Mouse (Mus musculus) heart, postnatal 14 days (tissue): ENCODE data around the gene Flnb. TPM values are rescaled to one million over a fixed set of nuclear protein-coding genes. Genes with fewer than 3 reads are reported as not detected.

Experiments
- DNase-seq, 2 experiments: peaks; one replicate each; pipeline ENCODE4 v3.0.0; 2021 to 2022
- intact Hi-C: fragments of 180-260 bp; cut with DNase I; formaldehyde crosslinking; loops from one replicate; pipeline ENCODE4 v1.15.1; 2025
- total RNA-seq, 2 experiments: library from RNA; stranded (reverse); gene quantifications; 2 replicates each; pipeline ENCODE4 v1.2.3; 2021

The Flnb gene
- total RNA-seq, 2 experiments from 2014 or later = 32.5 to 36.3 TPM

GRCm38 (mm10) chr14:7822693-7823092 is 4.9 kb downstream of the Flnb start:
- intact Hi-C loops = loop anchor here (2.0 kb wide), 1 partner anchor 64 kb away; no protein-coding TSS in a partner anchor
- peak in 1 of 2 experiments; percentile 25 for DNase-seq

GRCm38 (mm10) chr14:7824651-7825268 is 7.0 kb downstream of the Flnb start:
- no peak for DNase-seq
- intact Hi-C loops = no loop called here

DNA sequence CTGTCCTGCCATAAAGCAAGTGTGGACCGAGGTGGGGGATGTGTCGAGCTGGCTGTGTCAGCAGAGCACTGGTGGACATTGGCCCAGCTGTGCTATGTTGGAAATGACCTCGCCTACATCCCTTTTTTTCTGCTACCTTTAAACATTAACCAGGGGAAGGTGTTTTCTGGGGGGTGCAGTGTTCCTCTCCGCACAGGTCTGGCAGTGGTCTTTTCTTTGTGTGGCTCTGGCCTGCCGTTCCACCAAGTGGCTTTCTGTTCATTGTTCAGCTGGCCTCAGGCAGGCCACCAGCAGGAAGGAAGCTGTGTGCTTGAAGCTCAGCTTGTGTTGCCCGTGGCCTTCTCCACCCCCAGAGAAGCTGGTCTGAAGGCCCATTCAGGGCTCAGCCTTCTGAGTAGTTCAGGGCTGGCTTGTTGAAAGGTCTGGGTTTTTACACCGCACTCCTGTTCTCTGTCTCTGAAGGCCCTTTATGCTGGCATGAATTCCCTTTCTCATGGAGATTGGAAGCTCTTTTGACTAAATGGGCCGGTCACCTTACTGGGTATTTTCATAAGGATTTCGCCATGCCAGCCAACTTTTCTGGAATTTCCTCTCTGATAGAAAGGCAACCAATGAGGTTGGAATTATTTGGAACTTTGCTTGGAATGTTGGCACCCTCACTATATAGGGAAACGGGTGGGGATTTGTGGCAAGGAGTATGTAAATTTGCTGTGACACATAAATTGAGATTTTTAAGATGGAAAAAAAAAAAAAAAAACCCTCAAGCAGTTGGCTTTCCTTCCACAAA is 8.6 kb downstream of the Flnb start:
- DNase-seq = peak; percentile 23 to 36
- intact Hi-C loops = no loop called here

- DNase-seq = no peak
- intact Hi-C loops = no loop called here
Observed at GRCm38 (mm10) chr14:7829181-7829580, 11.4 kb downstream of the Flnb start.

DNA sequence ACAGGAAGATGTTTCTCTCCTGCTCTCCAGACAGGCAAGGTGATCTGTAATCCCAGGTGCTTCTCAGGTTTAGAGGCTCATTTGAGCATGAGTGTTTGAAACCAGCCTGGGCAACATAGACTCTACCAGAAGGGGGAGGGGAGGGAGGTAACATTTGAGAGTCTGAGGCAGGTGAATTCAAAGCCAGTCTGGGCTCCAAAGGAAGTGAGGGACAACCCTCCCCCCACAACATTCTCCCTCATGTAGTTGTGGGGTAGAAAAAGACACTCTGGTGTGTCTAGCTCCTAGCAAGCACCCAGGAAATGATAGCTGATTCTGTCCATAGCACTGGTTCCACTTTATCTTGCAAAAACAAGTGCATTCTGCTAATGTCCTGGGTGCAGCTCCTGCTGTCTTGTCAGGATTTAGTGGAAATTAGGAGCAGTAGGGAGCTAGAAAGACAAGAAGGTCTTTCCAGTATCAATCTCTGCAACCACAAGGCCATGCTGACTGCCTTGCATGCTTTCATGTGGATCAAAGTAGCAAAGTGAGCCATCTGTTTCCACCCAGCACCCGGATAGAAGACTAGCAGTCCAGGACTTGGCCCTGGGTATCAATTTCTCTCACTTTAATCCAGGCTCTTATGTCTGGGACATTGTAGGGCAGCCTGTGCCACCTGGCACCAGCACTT is 14.1 kb downstream of the Flnb start:
- DNase-seq = no peak
- intact Hi-C loops = no loop called here

GRCm38 (mm10) chr14:7832440-7832783 is 14.7 kb downstream of the Flnb start:
- no peak for DNase-seq
- intact Hi-C loops = no loop called here

- intact Hi-C loops = no loop called here
- DNase-seq = no peak
Observed at GRCm38 (mm10) chr14:7833458-7833857, 15.7 kb downstream of the Flnb start.

DNA sequence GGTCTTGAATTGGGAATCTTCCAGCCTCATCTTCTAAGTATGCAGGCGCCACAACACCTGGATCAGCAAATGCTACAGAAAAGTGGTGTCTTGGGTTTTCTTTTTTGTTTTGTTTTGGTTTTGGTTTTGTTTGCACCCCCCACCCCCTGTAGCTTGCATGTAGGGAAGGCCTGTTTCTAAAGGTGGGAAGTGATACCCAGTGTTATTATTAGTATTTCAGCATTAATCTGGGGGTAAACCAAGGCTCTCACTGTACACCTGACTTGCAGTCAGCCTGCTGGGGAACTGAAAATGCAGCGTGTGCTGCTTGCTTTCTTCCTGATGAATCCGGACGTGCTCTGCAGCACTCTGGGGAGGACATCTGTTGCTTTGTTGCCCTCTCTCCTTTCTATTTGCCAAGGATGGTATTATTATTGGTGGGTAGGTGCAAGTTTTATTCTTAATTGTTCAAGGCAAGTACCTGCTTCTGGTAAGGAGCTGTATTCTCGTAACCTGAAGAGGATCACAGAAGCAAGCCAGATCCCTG is 20.9 kb downstream of the Flnb start:
- intact Hi-C loops = no loop called here
- DNase-seq = no peak

GRCm38 (mm10) chr14:7839950-7840514 is 22.3 kb downstream of the Flnb start:
- intact Hi-C loops = no loop called here
- DNase-seq = no peak

DNA sequence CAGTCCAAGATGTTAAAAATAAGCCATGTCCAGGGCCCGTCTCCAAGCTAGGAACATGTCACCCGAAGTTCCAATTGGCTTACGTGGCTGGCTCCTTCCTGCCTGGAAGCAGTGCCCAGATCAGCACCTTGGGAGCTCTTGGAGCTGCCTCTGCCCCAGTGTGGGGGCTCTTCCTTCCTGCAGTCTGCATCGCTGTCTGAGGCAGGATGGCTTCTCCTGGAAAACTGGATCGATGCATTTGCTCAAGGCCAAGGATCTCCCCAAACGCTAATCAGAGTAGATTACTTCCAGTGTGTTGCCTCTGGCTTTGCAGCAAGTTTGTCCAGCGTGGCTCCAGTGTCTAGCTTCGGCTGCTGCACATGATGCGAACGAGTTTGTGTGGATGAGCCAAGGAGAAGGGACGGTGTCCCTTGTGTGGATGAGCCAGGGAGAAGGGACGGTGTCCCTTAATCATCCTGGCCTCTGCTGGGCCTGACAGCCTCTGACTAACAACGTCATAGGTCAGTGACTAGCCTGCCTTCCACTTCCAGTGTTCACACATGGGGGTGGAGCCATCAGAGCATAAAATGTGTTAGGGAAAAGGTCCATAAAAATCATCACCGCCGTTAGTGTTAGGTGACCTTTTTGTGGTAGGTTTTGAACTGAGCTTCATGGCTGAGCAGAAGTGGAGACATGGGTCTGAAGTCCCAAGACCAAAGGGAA is 25.0 kb downstream of the Flnb start:
- DNase-seq = peak; percentile 25 to 35

DNA sequence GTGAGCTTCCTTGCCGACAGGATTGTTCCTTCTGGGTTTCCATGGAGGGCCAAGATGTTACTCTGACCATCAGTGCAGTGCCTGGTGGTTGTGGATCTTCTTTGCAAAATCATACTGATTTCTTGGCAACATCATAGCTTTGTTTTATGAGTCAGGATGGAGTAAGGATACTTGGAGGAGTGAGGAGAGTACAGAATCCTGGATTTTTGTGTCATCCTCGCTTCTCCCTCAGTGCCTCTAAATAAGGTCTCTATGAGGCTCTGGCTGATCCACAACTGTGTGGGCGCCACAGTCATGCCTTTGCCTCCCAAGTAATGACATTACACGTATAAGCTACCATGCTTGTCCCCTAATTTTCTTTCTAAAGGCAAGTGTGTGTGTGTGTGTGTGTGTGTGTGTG is 28.9 kb downstream of the Flnb start:
- DNase-seq = no peak
- intact Hi-C loops = no loop called here

More for the DNA sequence above, 25.0 kb downstream of the Flnb start:
- intact Hi-C loops = no loop called here

DNA sequence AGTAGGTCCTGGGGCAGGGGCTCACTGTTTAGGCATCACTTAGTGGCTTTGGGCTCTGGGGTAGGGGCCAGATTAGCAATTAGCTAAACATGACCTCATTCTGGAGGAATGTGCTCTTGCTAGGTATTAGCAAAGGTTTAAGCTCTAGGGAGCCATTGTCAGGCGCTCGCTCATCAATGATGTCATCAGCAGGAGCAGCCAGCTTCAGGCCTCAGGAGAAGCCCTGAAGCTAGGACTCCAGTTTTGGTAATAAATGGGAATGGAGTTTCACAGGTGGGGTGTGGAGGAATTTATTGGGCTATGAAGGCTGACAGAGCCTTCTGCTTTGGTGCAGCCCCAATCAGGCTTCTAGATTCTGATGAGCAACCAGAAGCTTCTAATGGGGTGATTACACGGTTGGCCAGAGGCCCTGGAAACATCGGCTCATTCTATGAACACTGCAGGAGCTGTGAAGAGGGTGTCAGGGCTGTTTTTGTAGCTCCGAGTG is 30.0 kb downstream of the Flnb start:
- no peak for DNase-seq
- intact Hi-C loops = no loop called here

GRCm38 (mm10) chr14:7850913-7851312 is 33.2 kb downstream of the Flnb start:
- intact Hi-C loops = loop anchor here (2.0 kb wide), 1 partner anchor 16 kb away; no protein-coding TSS in a partner anchor
- DNase-seq = no peak

- DNase-seq = peak; percentile 62 to 67
- intact Hi-C loops = loop anchor here (1.0 to 2.0 kb wide), 2 partner anchors 17 to 32 kb away; no protein-coding TSS in a partner anchor
Observed at GRCm38 (mm10) chr14:7851543-7852065, 33.8 kb downstream of the Flnb start.

DNA sequence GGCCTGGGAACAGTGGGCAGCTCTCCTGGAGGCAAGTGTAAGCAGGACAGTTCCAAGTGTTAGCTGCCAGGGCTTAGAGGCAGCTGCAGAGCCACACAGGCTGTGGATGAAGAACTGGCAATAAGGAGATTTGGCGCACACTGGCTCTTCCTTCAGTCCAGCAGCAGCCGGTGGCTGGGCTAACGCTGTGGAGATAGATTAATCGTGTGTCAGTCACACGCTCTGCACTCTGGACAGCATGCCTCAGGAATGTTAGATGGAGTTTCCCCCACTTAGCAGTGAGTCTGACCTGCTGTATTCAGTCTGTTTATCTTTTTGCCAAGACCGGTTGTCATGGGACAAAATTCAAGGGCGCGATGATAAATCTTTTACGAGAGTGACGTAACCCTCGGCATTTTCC is 35.9 kb downstream of the Flnb start:
- DNase-seq = peak; percentile 34 to 55
- intact Hi-C loops = no loop called here

- DNase-seq = no peak
- intact Hi-C loops = no loop called here
Observed at GRCm38 (mm10) chr14:7854366-7854765, 36.6 kb downstream of the Flnb start.

GRCm38 (mm10) chr14:7855101-7855500 is 37.3 kb downstream of the Flnb start:
- no peak for DNase-seq
- intact Hi-C loops = no loop called here

DNA sequence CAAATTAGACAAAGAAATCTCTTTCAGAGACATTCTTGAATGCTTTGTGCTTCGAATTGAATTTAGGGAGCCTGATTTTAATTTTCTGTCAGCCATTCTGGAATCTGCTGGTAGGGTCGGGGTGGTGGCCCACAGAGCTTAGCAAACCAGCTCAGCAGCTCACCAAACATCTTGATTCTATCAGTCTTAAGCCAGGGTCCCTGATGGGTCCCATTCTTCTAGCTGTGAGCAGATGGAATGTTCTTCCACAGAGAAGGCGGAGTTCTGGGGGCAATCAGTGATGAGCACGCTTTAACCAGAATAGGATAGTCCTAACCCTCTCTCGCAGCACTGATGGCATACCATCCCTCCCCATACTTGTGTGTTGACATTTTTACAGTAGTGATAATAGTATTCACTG is 37.7 kb downstream of the Flnb start:
- intact Hi-C loops = no loop called here
- DNase-seq = no peak

DNA sequence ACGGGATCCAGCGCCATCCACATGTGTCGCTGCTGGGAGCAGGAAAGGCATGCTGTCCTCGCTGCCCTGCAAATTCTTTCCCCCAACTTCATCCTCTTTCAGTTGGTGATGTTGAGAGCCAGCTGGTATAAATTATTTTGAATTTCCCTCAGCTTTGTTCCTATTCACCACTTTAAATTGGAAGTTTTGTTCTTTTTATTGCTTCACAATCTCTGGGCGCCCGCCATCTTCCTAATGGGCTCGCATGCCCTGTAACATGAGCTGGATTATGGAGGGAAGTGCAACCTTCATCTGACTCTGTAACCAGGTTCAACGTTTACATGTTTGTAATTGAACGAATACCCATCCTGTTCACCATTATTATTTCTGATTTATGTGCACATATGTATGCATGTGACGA is 38.6 kb downstream of the Flnb start:
- intact Hi-C loops = no loop called here
- DNase-seq = no peak

- intact Hi-C loops = no loop called here
Observed at GRCm38 (mm10) chr14:7857835-7858234, 40.1 kb downstream of the Flnb start.

More at GRCm38 (mm10) chr14:7857835-7858234, 40.1 kb downstream of the Flnb start:
- DNase-seq = no peak
